Mouse (Mus musculus): ENCODE data around the gene Csk.

The Csk gene

DNA sequence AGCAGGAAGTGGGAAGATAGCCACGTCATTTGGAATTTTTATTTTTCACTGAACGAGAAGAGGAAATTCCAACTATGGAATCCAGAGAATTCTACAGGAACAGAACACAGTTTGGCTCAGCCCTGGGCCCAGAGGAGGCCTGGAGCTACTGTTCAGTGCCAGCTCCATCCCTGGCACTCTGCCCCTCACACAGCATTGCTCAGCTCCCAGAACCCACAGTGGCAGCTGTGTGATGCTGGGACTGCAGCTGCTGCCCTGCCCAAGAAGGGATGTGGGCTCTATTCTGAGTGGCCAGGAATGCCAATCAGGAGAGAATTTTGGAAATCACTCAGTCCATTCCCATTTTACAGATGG lies 52.1 kb downstream of the Csk start:
- DNase-seq (ENCODE audit: low spot score): no peak

DNA sequence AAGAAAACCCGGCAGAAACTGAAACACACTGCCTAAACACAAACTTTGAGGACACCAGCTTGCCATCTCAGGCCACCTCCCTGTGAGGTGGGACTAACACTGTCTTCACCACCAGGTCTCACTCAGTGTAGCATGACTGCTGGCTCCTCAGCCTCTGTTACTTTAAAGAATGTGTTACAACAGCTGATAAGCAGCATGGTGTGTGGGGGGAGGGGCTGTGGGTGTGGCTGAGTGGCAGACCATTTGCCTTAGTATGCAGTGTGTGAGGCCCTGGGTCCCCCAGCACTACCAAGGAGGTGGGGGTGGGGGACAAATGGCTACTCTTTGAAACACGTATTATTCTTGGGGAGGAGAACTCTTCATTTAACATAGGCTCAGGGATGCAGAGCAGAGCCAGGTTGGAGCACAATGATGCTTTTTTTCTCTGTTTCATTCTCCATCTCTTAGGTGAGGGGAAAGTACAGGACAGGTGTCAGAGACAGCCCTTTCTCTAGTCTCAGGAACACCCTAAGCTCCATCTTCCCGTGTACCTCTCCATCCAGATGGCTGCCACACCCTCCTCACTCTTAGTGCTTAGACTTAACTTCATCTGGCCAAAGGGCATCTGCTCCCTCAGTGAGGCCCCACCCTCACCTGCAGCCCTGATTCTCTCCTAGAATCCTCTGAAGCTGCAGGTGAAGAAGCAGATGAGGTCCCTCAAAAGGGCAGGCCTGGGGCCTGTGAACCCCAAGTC lies 52.6 kb downstream of the Csk start:
- peak; percentile 60 for DNase-seq (ENCODE audit: low spot score)

DNA sequence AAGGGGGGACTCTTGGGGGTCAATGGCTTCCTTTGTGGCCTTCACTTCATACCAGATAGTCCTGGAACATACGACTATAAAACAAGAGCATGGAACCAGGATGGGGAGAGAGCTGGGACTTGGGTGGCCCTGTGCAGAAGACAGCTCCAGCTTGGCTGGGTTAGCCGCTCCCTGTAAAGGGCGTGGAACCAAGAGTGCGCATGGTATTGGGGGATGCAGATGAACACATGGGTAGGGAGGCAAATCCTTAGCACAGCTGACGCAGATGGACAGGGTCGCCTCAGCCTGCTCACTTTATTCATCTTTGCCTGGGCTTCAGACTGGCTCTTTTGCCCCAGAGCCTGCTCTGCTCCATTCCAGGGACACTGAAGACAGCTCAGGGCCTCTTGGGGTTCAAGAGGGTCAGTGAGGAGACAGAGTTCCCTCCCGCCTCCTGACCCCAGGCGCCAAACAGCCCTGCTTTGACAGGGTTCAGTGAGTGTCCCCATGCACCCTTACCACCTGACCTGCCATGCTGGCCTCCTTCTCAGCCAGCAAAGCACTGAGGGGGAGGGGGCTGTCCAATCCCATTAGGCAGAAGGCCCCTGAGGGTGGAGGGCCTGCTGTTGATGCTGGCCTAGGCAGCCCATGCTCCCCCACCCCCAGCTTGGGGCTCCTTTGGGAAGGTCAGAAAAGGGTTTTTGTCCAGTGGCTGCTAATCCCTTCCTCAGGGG lies 54.4 kb downstream of the Csk start:
- peak; percentile 82 for DNase-seq (ENCODE audit: low spot score)

DNA sequence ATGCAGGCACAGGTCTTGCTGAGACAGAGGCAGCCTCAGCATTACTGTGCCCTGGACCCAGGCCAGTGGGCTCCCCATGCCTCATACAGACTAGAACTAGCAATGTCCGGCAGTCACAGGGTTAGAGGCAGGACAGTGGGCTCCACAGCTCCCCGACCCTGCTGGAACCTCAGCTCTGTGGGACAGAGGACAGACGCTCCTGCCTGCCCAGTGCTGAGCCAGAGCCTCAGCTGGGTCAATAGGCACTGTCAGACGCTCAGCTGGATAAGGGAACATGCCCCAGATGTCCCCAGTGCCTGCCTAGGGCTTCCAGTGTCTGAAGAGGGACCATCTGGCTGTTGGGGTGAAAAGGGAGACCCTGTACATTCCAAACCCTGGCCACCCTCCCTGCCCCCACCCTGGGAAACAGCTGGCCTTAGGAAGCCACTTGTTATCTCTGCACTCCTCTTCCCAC lies 55.5 kb downstream of the Csk start:
- DNase-seq (ENCODE audit: low spot score): peak; percentile 62

DNA sequence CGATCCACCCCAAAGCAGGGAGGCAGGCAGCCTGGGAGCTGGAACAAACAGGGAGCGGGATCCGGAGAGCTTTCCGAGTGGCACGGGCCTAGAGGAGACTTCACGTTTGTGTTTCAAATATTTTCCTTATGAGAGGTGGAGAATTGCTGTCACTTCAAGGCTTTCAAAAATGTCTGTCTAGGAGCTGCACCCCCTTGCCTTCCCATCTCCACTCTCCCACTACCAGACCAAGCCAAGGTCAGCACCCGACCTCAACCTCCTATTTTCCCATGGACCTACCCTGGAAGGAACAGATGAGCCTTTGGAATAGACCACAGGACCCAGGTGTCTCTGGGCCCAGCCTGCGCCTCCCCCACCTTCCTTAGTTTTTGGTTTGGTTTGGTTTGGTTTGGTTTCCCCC lies 56.2 kb downstream of the Csk start:
- DNase-seq (ENCODE audit: low spot score): no peak

DNA sequence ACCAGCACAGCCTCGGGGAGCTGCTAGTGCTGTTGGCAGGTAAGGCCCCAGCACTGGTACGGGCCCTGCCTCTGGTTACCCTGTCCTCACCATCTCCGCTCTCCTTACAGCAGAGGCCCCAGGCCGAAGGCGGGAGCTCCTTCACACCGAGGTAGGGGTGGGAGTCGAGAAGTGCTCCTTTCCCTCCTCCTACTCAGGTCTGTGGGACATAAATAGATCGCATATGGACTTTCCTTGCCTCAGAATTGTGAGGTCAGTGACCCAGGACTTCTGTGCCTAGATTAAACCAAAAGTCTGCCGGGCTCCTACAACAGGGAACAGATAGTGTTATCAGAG lies 59.3 kb downstream of the Csk start:
- no peak for DNase-seq (ENCODE audit: low spot score)

DNA sequence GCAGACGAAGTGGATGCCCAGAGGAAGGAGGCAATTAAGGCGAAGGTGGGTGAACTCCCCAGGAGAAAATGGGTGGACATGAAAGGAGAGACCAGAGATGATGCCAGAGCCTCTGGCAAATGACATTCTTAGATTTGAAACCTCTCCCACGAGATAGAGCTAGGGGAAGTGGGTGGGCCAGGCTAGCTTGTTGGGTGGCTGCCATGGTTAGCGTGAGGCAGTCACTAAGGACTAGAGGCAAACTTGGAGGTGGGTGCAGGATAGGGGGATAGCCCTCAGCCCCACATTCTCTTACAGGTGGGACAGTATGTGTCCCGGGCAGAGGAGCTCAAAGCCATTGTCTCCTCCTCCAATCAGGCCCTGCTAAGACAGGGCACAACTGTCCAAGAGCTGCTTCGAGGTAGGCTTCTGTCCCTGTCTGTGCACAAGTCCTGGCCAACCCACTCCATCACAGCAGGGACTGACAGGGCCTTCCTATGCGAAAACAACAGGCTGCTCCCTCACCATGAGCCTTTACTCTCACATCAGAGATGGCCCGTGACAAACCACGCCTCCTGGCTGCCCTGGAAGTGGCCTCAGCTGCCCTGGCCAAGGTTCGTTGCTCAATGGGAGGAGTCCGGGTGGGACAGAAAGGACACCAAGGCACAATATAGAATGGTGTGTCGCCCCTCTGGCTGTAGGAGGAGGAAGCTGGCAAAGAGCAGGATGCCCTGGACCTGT lies 59.8 kb downstream of the Csk start:
- no peak for DNase-seq (ENCODE audit: low spot score)

DNA sequence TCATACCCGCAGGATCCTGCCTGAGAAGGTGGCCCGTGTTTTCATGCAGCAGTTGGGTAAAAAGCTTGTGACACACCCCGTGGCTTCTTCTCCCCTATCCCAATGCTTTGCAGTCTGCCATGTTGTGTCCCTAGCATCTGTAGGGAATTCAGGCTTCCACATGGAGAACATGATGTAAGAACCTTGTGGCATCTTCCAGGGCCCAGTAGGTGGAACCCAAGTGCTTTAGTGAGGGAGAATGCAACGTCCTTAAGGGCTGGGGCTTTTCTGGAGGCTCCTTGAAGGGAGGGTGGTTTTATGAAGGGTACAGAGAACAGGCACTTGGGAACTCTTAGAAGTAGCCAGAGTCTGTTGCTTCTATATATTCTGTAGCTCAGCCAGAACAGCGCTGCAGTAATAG lies 62.7 kb downstream of the Csk start:
- DNase-seq (ENCODE audit: low spot score): peak; percentile 67

DNA sequence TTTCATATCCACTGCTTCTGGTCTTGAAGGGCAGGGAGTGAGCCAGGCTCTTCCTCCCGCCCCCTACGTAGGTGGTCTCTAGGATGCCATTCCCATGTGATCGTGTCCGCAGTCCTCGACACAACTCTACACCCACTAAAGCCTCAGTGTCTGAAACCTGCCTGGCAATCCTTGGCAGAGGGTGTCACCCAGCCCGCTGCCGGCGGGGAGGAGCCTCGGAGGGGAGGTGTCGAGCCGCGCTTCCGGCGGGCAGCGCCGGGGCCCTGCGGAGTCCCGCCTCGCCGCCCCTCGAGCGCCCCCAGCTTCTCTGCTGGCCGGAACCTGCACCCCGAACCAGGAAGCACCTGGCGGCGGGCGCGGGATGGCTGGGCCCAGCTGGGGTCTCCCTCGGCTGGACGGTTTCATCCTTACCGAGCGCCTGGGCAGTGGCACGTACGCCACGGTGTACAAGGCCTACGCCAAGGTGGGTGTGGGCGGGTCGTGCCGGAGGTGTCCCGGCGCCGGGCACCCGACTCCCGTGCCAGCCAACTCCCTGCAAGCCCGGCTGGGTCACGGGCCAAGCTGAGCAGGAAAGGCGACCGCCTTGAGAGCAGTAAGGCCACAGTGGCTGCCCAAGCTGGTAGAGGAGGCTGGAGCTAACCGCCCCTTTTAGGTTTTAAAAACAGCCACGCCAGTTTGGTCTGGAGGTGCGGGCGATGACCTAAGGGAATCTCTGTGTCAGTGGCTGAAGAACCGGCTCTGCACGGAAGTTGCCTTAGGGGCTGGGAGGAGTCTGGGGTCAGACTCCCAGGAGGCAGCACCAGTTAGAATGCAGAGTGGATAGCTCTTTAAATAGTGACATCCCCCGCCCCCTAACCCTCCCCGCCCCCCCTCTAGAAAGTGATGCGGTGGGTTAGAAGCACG lies 64.0 kb downstream of the Csk start, which contains the start of gene Ulk3:
Gene Ulk3 (plus strand): TSS at position 229 of the 903 bp plus-strand sequence.
- DNase-seq (ENCODE audit: low spot score): peak; percentile 77

DNA sequence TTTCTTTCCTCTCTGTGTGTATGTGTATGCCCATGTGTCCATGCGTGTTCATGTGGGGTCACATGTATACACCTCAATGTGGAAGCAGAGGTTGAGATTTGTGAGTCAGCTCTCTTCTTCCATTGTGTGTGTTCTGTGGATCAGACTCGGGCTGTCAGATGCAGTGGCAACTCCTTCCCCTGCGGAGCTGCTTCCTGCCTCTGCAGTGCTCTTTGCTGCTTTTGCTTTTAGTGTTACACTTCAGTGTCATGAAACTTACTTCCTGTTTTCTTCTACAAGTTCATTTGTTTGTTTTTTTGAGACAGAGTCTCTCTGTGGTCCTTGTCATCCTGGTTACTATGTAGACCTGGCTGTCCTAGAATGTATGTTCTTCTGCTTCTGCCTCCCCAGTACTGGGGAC lies 68.4 kb downstream of the Csk start:
- DNase-seq (ENCODE audit: low spot score): no peak

DNA sequence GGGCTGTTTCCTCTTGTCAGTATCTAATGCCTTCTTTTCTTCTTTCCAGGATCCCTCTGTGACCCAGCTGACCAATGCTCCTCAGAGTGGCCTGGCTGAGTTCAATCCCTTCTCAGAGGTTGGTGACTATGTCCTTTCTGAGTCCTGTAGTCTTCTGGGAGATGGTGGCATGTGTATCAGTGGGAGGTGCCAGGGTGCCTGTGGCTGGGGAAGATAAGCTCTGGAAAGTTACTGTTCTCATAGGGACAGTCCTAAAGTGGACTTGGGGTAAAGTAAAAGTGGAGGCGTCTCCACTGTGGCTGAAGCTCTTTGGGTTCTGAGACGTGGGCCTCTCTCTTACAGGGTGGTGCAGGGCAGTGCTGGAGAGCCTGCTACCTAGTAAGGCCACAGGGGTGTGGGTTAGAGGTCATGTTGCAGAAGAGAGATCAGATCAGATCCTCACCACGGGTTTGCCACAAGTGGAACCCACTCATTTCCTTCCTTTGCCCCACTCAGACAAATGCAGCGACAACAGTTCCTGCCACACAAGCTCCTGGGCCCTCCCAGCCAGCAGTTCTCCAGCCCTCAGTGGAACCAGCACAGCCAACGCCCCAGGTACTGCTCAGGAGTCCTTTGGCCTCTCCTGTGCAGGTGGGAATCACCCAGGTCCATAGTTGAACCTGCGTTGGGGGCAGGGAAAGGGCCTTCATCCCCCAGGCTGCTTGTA lies 76.1 kb downstream of the Csk start:
- no peak for DNase-seq (ENCODE audit: low spot score)

Data from retina, embryonic 14.5 days (tissue).